Mouse (Mus musculus) heart, embryonic 14.5 days (tissue): Measurements from ENCODE around the gene Mettl14. TPM values are rescaled to one million over a fixed set of nuclear protein-coding genes. Genes with fewer than 3 reads are reported as not detected.

Experiments
- ATAC-seq: fragments of 200-750 bp; cut with Nextera tagmentation; 2 replicates; pipeline ENCODE4 v1.8.0; 2017; ENCODE audit warnings: low read depth, moderate TSS enrichment; ENCODE audit not compliant: insufficient number of reproducible peaks, insufficient read depth, low FRiP score
- H3K27ac ChIP-seq, 2 experiments: fragments of 200-500 bp in 1 of 2; fragments of 300-500 bp in 1 of 2; sonication (generic) in 1 of 2; replicated peaks in 1 of 2; 2 replicates each; pipeline ENCODE4 v1.5.1; 2012 to 2014; ENCODE audit warnings: low read depth in 2 of 2, low read length in 2 of 2, control low read depth in 1 of 2, mild to moderate bottlenecking in 1 of 2, mixed read lengths in 1 of 2; ENCODE audit not compliant: control insufficient read depth in 1 of 2, insufficient read depth in 1 of 2
- H3K27me3 ChIP-seq: fragments of 300-500 bp; sonication (generic); 2 replicates; pipeline ENCODE4 v1.6.1; 2014; ENCODE audit warnings: mild to moderate bottlenecking, low read length, control low read depth; ENCODE audit not compliant: control insufficient read depth, insufficient read depth
- H3K36me3 ChIP-seq: fragments of 300-500 bp; sonication (generic); 2 replicates; pipeline ENCODE4 v1.6.1; 2014; ENCODE audit warnings: mild to moderate bottlenecking, control low read depth, low read length, mixed read lengths; ENCODE audit not compliant: control insufficient read depth, insufficient read depth
- H3K4me1 ChIP-seq, 2 experiments: fragments of 200-500 bp in 1 of 2; fragments of 300-500 bp in 1 of 2; sonication (generic) in 1 of 2; 2 replicates each; pipeline ENCODE4 v1.6.1; 2012 to 2014; ENCODE audit warnings: low read length in 2 of 2, control low read depth in 1 of 2, mixed read lengths in 1 of 2; ENCODE audit not compliant: control insufficient read depth in 2 of 2, insufficient read depth in 2 of 2
- H3K4me2 ChIP-seq: fragments of 300-500 bp; sonication (generic); 2 replicates; pipeline ENCODE4 v1.6.1; 2014; ENCODE audit warnings: mild to moderate bottlenecking, low read length
- H3K4me3 ChIP-seq, 2 experiments: fragments of 200-500 bp in 1 of 2; fragments of 300-500 bp in 1 of 2; sonication (generic) in 1 of 2; 2 replicates each; pipeline ENCODE4 v1.5.1; 2012 to 2014; ENCODE audit warnings: low read length in 2 of 2, mild to moderate bottlenecking in 2 of 2, control low read depth in 1 of 2, low read depth in 1 of 2, moderate library complexity in 1 of 2; ENCODE audit not compliant: control insufficient read depth in 1 of 2, insufficient read depth in 1 of 2
- H3K9ac ChIP-seq: fragments of 300-500 bp; sonication (generic); 2 replicates; pipeline ENCODE4 v1.6.1; 2014; ENCODE audit warnings: mild to moderate bottlenecking, low read length
- H3K9me3 ChIP-seq: fragments of 300-500 bp; sonication (generic); 2 replicates; pipeline ENCODE4 v1.6.1; 2016; ENCODE audit warnings: low read length, control low read depth; ENCODE audit not compliant: control insufficient read depth
- WGBS: fragments of 180-500 bp; shearing (Covaris S2); extraction: QIAGEN DNeasy Blood & Tissue Kit; methylation state at CpG from one replicate; pipeline ENCODE4 v1.1.7; 2014; 5-methylcytosine and 5-hydroxymethylcytosine counted together
- polyA plus RNA-seq: library from polyadenylated mRNA; unstranded; fragments of >200 nt; fragmentation: Nextera tagmentation; extraction: Ambion mirVana; gene quantifications from 2 replicates; pipeline ENCODE4 v1.2.1, GENCODE M21; 2014

Gene Mettl14
- polyA plus RNA-seq, 1 experiment from 2014 or later, result 15.5 TPM

DNA sequence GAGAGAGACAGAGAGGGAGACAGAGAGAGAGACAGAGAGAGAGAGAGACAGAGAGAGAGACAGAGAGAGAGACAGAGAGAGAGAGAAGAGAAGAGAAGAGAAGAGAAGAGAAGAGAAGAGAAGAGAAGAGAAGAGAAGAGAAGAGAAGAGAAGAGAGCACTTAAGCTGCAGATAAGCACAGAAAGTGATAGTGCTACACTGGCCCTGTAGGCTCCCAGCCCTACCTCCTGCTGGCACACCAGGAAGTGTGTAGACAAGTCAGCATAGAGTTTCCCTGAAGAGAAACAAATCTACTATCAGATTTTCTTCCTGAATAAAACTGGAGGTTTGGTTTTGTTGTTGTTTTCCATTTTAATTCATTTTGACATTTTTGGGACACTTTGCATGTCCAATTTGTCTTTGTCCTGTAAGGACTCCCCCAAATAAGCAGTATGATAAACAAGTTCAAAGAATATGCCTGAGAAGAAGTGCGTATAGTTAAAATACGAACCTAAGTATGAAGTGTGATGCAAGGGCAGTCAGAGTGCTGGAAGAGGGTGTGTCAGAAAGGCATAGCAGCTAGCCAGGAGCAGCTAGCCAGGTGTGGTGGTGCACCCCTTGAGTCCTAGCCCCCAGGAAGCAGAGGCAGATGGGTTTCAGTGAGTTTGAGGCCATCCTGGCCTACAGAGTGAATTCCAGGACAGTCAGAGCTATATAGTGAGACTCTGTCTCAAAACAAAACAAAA lies 53.4 kb downstream of the Mettl14 start:
- WGBS, result 79% methylated on average over 2 of the region's 2 CpGs
- H3K4me1 ChIP-seq, result peaks cover 15 to 41% of the 10 kb centered on the region in 2 experiments
- no peak overlapping the region for H3K4me2 ChIP-seq
- peaks cover 45% of the 10 kb centered on the region for H3K36me3 ChIP-seq
- no peak overlapping the region for H3K4me3 ChIP-seq
- peak overlapping the region; percentile 44 to 48; a peak in 2 of 4 replicates for H3K27ac ChIP-seq
- no peaks in the 10 kb centered on the region for H3K27me3 ChIP-seq
- no peak for ATAC-seq
- H3K9ac ChIP-seq, result no peak overlapping the region
- no peaks in the 10 kb centered on the region for H3K9me3 ChIP-seq

- Histone ChIP-seq H3K9me3 (no peaks in the 10 kb centered on the region), H3K9ac (no peak overlapping the region), H3K27me3 (no peaks in the 10 kb centered on the region), H3K27ac (0 out of 4 replicates have a peak overlapping the region, but pooled peaks of 1 of the 2 experiments have one; percentile 3), H3K4me2 (no peak overlapping the region), H3K4me3 (no peak overlapping the region), H3K36me3 (peaks cover 41% of the 10 kb centered on the region), H3K4me1 (peaks cover 19 to 45% of the 10 kb centered on the region in 2 experiments)
- ATAC-seq, result no peak
- 43% methylated on average over 4 of the region's 4 CpGs for WGBS
These were observed 55.7 kb downstream of the Mettl14 start for GRCm38 (mm10) chr3:123330221-123330620.

DNA sequence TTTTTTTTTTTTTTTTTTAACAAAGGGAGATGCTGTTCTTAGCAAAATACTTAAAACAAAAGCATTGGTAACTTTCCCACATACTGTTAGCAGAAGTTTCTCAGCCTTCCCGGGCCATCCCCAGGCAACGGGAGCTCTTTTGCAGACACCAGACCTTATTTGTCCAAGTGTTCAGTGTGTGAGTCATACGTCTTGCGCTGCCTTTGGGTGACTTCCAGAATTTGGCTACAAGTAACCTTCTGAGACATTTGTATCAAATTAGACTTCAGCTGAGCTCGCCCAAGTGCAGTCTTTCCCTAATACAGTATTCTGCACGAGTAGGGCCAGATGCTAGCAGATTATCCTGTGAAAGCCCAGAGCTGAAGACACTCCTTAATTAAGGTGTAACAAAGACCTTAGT lies 56.7 kb downstream of the Mettl14 start:
- Histone ChIP-seq H3K4me3 (no peak overlapping the region), H3K9ac (no peak overlapping the region), H3K9me3 (no peaks in the 10 kb centered on the region), H3K27ac (peak overlapping the region; percentile 33 to 58; a peak in 3 of 4 replicates), H3K27me3 (no peaks in the 10 kb centered on the region), H3K4me1 (peaks cover 22 to 44% of the 10 kb centered on the region in 2 experiments), H3K4me2 (no peak overlapping the region), H3K36me3 (peaks cover 40% of the 10 kb centered on the region)
- 23% methylated on average over 6 of the region's 6 CpGs for WGBS
- no peak for ATAC-seq

DNA sequence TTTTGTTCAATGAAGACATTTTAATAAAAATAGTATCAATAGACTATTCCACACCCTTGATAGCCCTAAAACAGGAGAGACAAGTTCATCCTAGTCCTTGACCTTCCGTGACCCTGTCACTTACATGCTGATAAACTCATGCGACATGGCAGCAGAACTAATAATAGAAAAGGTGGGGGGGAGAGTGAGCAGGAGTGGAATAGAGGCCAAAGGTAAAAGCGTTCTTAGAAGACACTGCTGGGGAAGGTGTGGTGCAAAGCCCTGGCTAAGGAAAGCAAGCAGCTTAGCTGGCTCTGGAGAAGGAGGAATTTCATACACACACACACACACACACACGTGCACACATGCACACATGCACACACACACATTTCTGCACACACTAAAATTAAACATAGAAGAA lies 61.6 kb downstream of the Mettl14 start:
- no peaks in the 10 kb centered on the region for H3K27me3 ChIP-seq
- H3K9ac ChIP-seq, result peak overlapping the region; percentile 50; the same call in 1 of the 2 replicates
- peak overlapping the region; percentile 60 to 65 for H3K27ac ChIP-seq
- H3K4me3 ChIP-seq, result no peak overlapping the region
- H3K36me3 ChIP-seq, result peaks cover 36% of the 10 kb centered on the region
- peaks cover 20 to 39% of the 10 kb centered on the region in 2 experiments for H3K4me1 ChIP-seq
- H3K9me3 ChIP-seq, result no peaks in the 10 kb centered on the region
- 0 out of 2 replicates have a peak, but pooled peaks have one; percentile 16 for ATAC-seq
- peak overlapping the region; percentile 57 for H3K4me2 ChIP-seq
- WGBS, result 18% methylated on average over 4 of the region's 4 CpGs

DNA sequence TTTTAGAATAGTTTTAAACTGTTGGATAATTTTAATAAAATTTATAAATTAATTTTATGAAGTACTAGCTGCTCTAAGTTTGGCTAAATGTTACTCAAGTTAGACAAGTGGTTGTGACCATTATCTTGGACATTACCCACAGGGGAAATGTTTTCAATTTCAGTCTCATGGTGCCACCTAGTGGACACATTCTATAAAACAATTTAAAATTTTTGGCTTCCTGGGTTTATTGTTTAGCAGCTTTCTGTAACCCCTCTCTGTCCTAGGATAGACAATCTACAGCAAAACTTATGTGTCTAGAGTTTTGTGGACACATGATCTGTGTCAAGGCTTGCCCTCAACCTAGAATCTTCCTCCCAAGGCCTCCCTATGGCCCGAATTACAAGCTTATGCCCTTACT lies 63.8 kb downstream of the Mettl14 start:
- WGBS, result 46% methylated on average over 1 of the region's 1 CpGs
- Histone ChIP-seq H3K9ac (no peak overlapping the region), H3K27me3 (no peaks in the 10 kb centered on the region), H3K4me2 (no peak overlapping the region), H3K36me3 (peaks cover 31% of the 10 kb centered on the region), H3K9me3 (no peaks in the 10 kb centered on the region), H3K4me1 (peaks cover 16 to 38% of the 10 kb centered on the region in 2 experiments), H3K27ac (no peak overlapping the region), H3K4me3 (no peak overlapping the region)
- no peak for ATAC-seq

GRCm38 (mm10) chr3:123321612-123322011 lies 64.3 kb downstream of the Mettl14 start:
- H3K4me1 ChIP-seq, result peaks cover 19 to 41% of the 10 kb centered on the region in 2 experiments
- no peak overlapping the region for H3K9ac ChIP-seq
- ATAC-seq, result no peak
- 76% methylated on average over 6 of the region's 6 CpGs for WGBS
- H3K27me3 ChIP-seq, result no peaks in the 10 kb centered on the region
- H3K27ac ChIP-seq, result no peak overlapping the region
- H3K4me2 ChIP-seq, result no peak overlapping the region
- peaks cover 27% of the 10 kb centered on the region; the same call in 1 of the 2 replicates for H3K36me3 ChIP-seq
- no peak overlapping the region for H3K4me3 ChIP-seq
- no peaks in the 10 kb centered on the region for H3K9me3 ChIP-seq

GRCm38 (mm10) chr3:123320341-123320740 lies 65.6 kb downstream of the Mettl14 start:
- Histone ChIP-seq H3K27me3 (no peaks in the 10 kb centered on the region), H3K27ac (no peak overlapping the region), H3K4me1 (peaks cover 16 to 34% of the 10 kb centered on the region in 2 experiments), H3K4me3 (no peak overlapping the region), H3K36me3 (peaks cover 33% of the 10 kb centered on the region), H3K9ac (no peak overlapping the region), H3K9me3 (no peaks in the 10 kb centered on the region), H3K4me2 (no peak overlapping the region)
- 73% methylated on average over 9 of the region's 9 CpGs for whole genome bisulfite sequencing
- no peak for ATAC-seq
